Mouse (Mus musculus) brain, embryonic 14.5 days (tissue): Measurements from ENCODE around the gene Hspa12b.

ENCODE experiments used
- CTCF ChIP-seq: fragments of 200-500 bp; IDR thresholded peaks from 2 replicates; pipeline ENCODE4 v1.5.1; 2012; ENCODE audit warnings: inconsistent platforms, mild to moderate bottlenecking, moderate library complexity, borderline replicate concordance; ENCODE audit not compliant: insufficient read depth, insufficient read length; ENCODE audit errors: extremely low read depth
- POLR2A ChIP-seq: fragments of 200-500 bp; IDR thresholded peaks from 2 replicates; pipeline ENCODE4 v1.6.1; 2012; ENCODE audit warnings: mild to moderate bottlenecking, inconsistent platforms, borderline replicate concordance; ENCODE audit not compliant: poor library complexity, insufficient read depth, insufficient read length, severe bottlenecking; ENCODE audit errors: extremely low read depth

DNA sequence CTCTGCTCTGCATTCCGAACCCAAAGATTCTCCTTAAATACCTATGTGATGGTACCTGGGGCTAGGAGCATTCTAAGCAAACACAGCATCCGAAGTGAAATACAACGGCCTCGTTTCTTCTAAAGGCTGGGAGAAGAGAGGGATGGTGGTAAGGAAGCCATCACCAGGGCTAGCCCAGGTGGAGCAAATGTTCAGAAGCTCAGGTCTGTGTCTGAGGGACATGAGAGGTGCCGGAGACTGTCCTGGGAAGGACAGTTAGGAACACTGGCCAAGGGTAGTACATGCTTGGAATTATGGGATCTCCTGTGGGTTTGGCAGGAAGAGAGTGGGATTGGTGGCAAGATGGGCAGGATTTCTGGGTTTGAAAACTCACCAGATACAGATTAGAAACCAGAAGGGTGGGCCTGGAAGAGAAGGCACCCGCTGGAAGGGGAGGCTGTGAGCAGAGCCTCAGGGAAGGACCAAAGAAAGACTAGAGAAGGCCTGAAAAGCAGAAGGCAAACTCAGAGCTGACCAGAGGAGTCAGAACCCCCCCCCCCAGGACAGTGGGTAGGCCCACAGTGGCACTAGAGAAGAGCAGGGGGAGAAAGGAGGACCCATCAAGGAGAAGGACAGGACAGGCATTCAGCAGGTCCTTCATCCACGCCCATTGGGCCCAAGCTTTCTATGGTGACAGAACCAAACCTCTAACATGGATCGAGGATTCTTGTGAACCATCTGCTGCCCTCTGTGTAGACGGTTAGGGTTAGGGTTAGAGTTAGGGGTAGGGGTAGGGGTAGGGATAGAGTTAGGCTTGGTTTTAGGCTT, 1.7 kb upstream of the Hspa12b start:
- no peak for TF ChIP-seq CTCF
- no peak for TF ChIP-seq POLR2A
